Mouse (Mus musculus) cerebellum, adult 2 months (tissue): ENCODE results near the gene Calhm6. TPM values are rescaled to one million over a fixed set of nuclear protein-coding genes. Genes with fewer than 3 reads are reported as not detected.

ENCODE experiments used
- DNase-seq, 2 experiments: peaks; one replicate each; pipeline ENCODE4 v3.0.0; 2021
- H3K27ac ChIP-seq: fragments of 200-500 bp; 2 replicates; pipeline ENCODE4 v1.5.1; 2012; ENCODE audit warnings: low read length, control low read depth, inconsistent platforms; ENCODE audit not compliant: insufficient read depth
- H3K27me3 ChIP-seq: fragments of 200-500 bp; 2 replicates; pipeline ENCODE4 v1.6.1; 2012; ENCODE audit warnings: inconsistent platforms, mild to moderate bottlenecking, low read length, moderate library complexity; ENCODE audit not compliant: control insufficient read depth, insufficient read depth
- H3K4me1 ChIP-seq: fragments of 200-500 bp; 2 replicates; pipeline ENCODE4 v1.6.1; 2011; ENCODE audit warnings: low read length; ENCODE audit not compliant: control insufficient read depth, insufficient read depth
- H3K4me3 ChIP-seq: fragments of 200-500 bp; replicated peaks from 2 replicates; pipeline ENCODE3; 2011; ENCODE audit warnings: mild to moderate bottlenecking, low read depth, low read length, control low read depth; ENCODE audit not compliant: insufficient read depth
- CTCF ChIP-seq: fragments of 200-500 bp; IDR thresholded peaks from 2 replicates; pipeline ENCODE4 v1.5.1; 2011; ENCODE audit warnings: low read depth, mild to moderate bottlenecking, control low read depth, low read length, moderate library complexity, borderline replicate concordance; ENCODE audit not compliant: insufficient read depth
- POLR2A ChIP-seq: fragments of 200-500 bp; IDR thresholded peaks from 2 replicates; pipeline ENCODE4 v1.6.1; 2011; ENCODE audit warnings: low read length, control low read depth, borderline replicate concordance; ENCODE audit not compliant: insufficient read depth
- WGBS: fragments of 180-500 bp; shearing (Covaris S2); methylation state at CpG from one replicate; pipeline ENCODE4 v1.1.7; 2018; 5-methylcytosine and 5-hydroxymethylcytosine counted together
- polyA plus RNA-seq: library from polyadenylated mRNA; depleted of rRNA; stranded (reverse); fragments of >200 nt; gene quantifications from 2 replicates; pipeline ENCODE4 v1.2.3, GENCODE M21; 2012

Calhm6 gene
- polyA plus RNA-seq, 1 experiment, result 0.34 TPM

DNA sequence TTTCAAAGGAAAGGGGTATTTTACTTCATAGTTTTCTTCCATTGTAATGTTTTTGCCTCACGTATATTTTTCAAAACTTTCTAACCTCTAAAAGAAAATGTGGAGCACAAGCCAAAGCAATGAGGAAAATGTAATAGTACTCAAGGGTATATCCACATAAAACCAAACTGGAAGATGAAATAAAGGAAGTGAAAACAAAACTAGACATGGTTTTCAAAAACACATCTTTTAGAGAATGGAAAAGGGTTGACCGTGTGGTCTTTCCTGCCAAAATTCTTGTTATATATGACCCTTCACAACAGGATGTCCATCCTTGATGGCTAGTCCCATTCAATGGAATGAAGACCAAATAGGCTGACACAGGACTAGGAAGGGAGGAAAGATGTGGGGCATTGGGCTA lies 9.4 kb downstream of the Calhm6 start:
- DNase-seq, result no peak
- Histone ChIP-seq H3K4me1 (no peaks in the 10 kb centered on the region), H3K27ac (no peak overlapping the region), H3K27me3 (no peaks in the 10 kb centered on the region), H3K4me3 (no peak overlapping the region)
- WGBS, result 85% methylated on average over 2 of the region's 2 CpGs
- no peak for TF ChIP-seq CTCF
- TF ChIP-seq POLR2A, result no peak

DNA sequence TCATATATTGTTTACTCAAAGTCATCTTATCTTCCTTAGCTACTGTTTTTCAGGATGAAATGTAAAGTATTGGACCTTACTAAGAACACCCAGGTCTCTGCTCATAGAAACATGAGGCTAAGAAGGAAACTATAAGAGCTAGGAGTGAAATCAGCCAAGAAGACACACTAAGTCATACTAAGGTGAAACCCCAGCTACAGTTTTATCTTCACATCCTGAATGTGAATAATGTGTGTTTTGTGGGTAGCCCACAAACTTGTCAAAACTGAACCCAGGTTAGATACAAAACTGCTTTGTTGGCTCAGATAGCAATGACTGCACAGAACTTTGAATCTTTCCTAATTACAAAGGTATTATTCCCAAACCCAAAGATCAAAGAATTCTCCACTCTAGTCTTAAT lies 10.0 kb downstream of the Calhm6 start:
- no peaks in the 10 kb centered on the region for H3K27me3 ChIP-seq
- no peak for DNase-seq
- no peak overlapping the region for H3K27ac ChIP-seq
- no peaks in the 10 kb centered on the region for H3K4me1 ChIP-seq
- no peak for TF ChIP-seq CTCF
- no peak for TF ChIP-seq POLR2A
- no peak overlapping the region for H3K4me3 ChIP-seq

DNA sequence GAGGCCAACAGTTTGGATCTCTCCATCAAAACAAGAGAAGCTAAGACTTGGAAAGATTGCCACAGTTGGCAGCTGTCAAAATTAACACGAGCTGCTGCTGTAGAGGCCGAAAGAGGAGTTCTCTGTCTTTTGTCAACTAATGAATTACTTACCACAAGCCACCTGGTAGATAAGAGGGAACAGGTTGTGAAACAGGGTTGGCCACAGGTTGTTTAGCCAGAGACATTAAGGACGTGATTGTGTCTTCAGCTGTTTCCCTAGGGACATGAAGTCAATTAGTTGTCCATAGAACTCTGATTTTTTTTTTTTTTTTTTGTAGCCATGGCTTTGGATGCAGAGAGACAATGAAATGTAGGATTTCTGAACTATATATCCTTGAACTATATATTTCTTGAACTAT lies 10.7 kb downstream of the Calhm6 start:
- no peak for DNase-seq
- 63% methylated on average over 3 of the region's 3 CpGs for WGBS
- H3K27ac ChIP-seq, result no peak overlapping the region

DNA sequence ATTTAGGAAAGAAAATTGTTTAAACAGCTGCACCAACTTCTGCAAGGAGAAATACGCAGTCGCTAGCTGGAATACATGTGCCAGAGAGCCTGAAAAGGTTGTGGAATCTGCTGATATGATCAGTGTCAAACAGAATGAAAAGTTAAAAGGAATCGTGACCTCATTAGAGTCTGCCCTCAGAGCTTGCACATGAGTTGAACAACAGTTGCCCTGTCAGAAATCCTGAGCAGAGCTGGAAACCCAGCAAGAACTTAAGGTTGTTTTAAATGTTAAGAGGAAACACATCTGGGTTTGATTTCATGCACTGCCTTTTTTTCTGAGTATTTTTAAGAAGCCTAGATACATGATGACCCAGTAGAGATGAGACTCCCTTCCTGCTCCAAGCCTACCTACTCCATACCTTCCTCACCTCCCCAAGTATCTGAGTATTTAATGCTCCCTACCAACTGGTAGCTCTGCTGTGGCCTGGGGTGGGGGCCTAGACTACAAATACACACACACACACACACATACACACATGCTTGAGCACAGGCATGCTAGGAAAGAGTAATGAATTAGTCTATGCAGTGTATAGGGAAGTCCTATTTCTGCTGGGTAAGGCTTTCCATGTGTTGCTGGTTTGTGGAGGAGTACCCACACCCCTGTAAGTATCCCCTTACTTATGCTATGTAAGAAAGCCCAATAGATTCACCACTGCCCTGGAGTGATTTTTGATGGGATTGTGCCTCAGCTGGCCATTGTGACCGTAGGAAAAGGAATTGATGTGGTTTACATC lies 15.6 kb downstream of the Calhm6 start:
- Histone ChIP-seq H3K4me3 (no peak overlapping the region), H3K27ac (no peak overlapping the region), H3K4me1 (no peaks in the 10 kb centered on the region), H3K27me3 (no peaks in the 10 kb centered on the region)
- TF ChIP-seq CTCF, result no peak
- TF ChIP-seq POLR2A, result no peak
- 80% methylated on average over 4 of the region's 4 CpGs for WGBS
- DNase-seq, result no peak

More for the DNA sequence above, 10.7 kb downstream of the Calhm6 start:
- TF ChIP-seq POLR2A, result no peak
- TF ChIP-seq CTCF, result no peak
- no peaks in the 10 kb centered on the region for H3K27me3 ChIP-seq
- H3K4me1 ChIP-seq, result no peaks in the 10 kb centered on the region
- H3K4me3 ChIP-seq, result no peak overlapping the region

DNA sequence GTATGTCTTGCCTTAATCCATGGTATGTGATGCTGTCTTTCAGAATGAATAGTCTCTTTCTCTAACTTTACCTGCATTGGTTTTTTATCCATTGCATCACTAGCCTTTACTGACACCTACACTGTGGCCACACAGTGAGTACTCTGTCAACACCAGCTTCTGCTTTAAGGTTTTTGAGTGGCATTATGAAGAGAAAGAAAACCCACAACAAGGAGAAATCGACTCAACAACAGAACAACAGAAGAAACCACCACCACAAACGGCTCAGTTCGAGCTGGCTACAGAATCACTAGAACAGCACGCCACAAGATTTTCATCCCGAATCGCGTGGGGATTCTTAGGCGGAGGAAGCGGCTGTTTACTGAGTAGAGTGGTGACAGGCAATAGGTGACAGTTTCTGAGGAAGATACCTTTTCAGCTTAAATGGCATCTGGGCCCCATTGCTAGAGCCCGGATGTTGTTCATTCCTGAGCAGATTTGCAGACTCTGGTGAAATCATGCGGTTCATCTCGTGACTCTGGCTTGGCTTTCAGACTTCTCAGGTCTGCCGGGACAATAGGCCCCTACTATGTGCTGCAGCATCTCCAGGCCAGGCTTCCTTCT lies 16.8 kb downstream of the Calhm6 start:
- no peaks in the 10 kb centered on the region for H3K4me1 ChIP-seq
- no peak for TF ChIP-seq POLR2A
- TF ChIP-seq CTCF, result no peak
- no peak for DNase-seq
- H3K27me3 ChIP-seq, result no peaks in the 10 kb centered on the region
- H3K27ac ChIP-seq, result no peak overlapping the region
- 87% methylated on average over 13 of the region's 13 CpGs for WGBS
- no peak overlapping the region for H3K4me3 ChIP-seq

DNA sequence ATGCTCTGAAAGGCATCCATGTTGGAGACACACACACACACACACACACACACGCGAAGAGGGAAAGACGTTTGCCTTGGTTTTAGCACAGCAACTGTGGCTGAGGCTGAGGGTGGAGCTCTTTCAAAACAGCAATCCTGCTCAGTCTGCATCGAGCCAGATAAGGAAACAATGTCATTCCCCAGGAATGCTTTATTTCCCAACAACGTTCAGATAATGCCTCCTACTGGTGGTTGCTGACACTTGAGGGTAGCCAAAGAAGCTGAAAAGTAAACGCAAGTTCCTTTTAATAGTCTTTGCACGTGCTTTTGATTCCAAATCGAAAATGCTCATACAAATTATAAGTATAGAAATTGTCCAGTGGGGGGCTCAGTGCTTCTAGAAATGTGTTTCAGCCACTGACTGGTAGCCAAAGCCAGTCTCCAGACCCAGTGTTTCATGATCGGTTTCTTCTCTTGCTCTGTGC lies 31.3 kb downstream of the Calhm6 start, which contains the start of gene Calhm5:
Calhm5 (minus strand) TSS at position 102 of the 466 bp plus-strand sequence.
- H3K27ac ChIP-seq, result no peak within 1 kb of the TSS

DNA sequence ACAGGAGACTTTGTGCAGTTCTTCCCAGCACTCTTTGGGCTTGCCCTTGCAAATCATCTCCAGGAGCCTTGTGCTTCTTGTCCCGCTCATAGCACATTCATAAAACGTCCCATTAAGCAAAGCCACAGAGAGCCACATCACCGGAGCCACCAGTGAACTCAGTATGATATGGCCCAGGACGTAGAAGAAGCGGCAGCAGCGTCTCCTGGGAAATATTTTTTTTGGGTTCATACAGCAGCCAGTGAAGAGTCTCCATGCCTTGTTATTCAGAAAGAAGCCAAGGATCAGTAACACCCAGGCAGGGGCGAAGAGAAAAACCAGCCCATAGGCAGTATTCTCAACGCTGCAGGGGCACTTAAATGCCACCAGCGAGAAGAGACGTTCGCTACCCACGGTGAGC lies 31.8 kb downstream of the Calhm6 start:
- H3K4me1 ChIP-seq, result no peaks in the 10 kb centered on the region
- H3K27me3 ChIP-seq, result no peaks in the 10 kb centered on the region
- no peak overlapping the region for H3K27ac ChIP-seq
- TF ChIP-seq CTCF (no peak), POLR2A (no peak)
- peak overlapping the region; percentile 58 for H3K4me3 ChIP-seq
- 44% methylated on average over 12 of the region's 12 CpGs for WGBS
- DNase-seq, result peak in 1 of 2 experiments; percentile 6

More for the DNA sequence above, 31.3 kb downstream of the Calhm6 start, which contains the start of gene Calhm5:
- DNase-seq, result peak; percentile 16
- no peaks in the 10 kb centered on the region for H3K27me3 ChIP-seq
- TF ChIP-seq POLR2A (no peak), CTCF (peak; percentile 20; the same call in 1 of the 2 replicates)
- 9% methylated on average over 9 of the region's 9 CpGs for WGBS
- peak within 1 kb of the TSS; percentile 58 for H3K4me3 ChIP-seq
- no peaks in the 10 kb centered on the region for H3K4me1 ChIP-seq

DNA sequence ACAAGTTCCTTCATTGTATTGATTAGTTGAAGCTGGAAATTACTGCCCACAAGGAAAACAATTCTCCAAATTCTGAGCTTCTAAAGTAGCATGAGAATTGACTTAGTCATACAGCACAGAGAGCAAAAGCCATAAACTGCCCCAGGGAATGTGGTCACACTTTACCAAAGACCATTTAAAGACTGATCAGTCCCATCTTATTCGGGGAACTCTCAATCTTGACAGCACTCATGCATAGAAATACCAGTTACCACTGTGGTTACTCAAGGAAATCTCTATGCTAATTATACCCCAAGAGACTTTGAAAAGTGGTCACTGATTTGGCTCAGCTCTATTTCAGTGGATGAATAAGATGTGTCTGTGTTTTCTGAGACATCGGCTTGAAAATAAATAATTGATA lies 32.6 kb downstream of the Calhm6 start:
- H3K27ac ChIP-seq, result no peak overlapping the region
- DNase-seq, result no peak
- H3K27me3 ChIP-seq, result no peaks in the 10 kb centered on the region
- TF ChIP-seq CTCF, result no peak
- no peak for TF ChIP-seq POLR2A
- H3K4me1 ChIP-seq, result no peaks in the 10 kb centered on the region
- WGBS, result 61% methylated on average over 2 of the region's 2 CpGs
- H3K4me3 ChIP-seq, result no peak overlapping the region
